Comparison of ENCODE assay signal across 9 mouse cellular contexts in the genomic region with DNA sequence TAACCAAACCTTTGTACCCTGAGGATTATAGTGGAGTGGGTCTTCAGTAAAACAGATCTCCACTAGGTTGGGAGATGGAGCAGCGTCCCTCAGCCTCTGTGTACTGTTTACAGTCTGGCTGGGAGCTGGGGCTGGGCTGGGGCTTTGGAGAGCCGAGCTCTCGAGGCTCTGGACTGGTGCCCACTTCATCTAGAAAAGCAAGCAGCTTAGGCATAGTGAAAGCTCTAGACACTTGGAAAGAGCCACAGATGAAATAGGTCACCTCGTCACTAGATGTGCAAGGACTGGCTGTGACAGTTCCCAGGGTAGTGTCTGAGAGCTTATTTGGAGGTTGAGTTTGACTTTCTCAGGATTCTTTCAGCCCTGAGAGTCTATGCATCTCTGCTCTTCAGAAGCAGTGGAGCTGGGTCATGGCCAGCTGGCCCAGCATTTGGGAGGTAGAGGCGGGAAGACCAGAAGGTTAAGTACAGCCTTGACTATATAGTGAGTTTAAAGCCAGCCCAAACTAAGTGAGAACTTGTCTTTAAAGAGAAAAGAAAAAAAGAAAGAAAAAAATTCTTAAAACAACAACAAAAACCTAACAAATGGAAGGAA. TPM values are rescaled to one million over a fixed set of nuclear protein-coding genes. Genes with fewer than 3 reads are reported as not detected.
DNase-seq lines count a peak whose midpoint lies in the region; ATAC-seq and TF ChIP-seq lines count a peak whose summit lies in the region.
"Had no signal": no experiment of that assay in that cellular context is flagged by ENCODE, and none has a peak within 500 bp of the region (broad histone marks: within the 10 kb centered on the region; RNA-seq: fewer than 3 reads in every experiment).

No protein-coding gene starts in this region.

- TF ChIP-seq CTCF in heart, adult 2 months (IDR thresholded peaks at IDR 0.05) = no peak

- TF ChIP-seq EP300 in heart, adult 2 months (IDR thresholded peaks at IDR 0.05; ENCODE audit: insufficient read depth, low read depth, low read length) = 0 out of 2 replicates have a peak, but pooled peaks have one; percentile 24

- no peaks in the 10 kb centered on the region for H3K27me3 ChIP-seq in heart, adult 2 months (ENCODE audit: control insufficient read depth, insufficient read depth, low read length)
- H3K27me3 ChIP-seq in heart, embryonic 10.5 days (ENCODE audit: insufficient read depth, poor library complexity, severe bottlenecking) = no peaks in the 10 kb centered on the region
- H3K27me3 ChIP-seq in heart, embryonic 15.5 days = no peaks in the 10 kb centered on the region
- H3K27me3 ChIP-seq in stomach, embryonic 15.5 days (replicated peaks) = no peaks in the 10 kb centered on the region
- H3K27me3 ChIP-seq: liver, embryonic 13.5 days had no signal

- intact Hi-C loops in heart, adult 2 months (cut with DNase I) = loop anchor here (2.0 to 5.0 kb wide), 2 partner anchors 15 to 94 kb away; no protein-coding TSS in a partner anchor

- WGBS in heart, adult 2 months = 35% methylated on average over 5 of the region's 5 CpGs
- WGBS in heart, embryonic 10.5 days = 66% methylated on average over 5 of the region's 5 CpGs
- 25% methylated on average over 5 of the region's 5 CpGs for WGBS in heart, embryonic 15.5 days
- WGBS in stomach, embryonic 15.5 days = 26% methylated on average over 5 of the region's 5 CpGs

- no peak overlapping the region for H3K9ac ChIP-seq in heart, adult 2 months (ENCODE audit: low read depth, low read length)
- no peak overlapping the region for H3K9ac ChIP-seq in heart, embryonic 15.5 days
- H3K9ac ChIP-seq in stomach, embryonic 15.5 days = no peak overlapping the region
- H3K9ac ChIP-seq: liver, embryonic 13.5 days had no signal

- no peaks in the 10 kb centered on the region for H3K79me2 ChIP-seq in heart, adult 2 months (replicated peaks; ENCODE audit: control insufficient read depth, insufficient read depth, low read length)

- peak overlapping the region; percentile 58 for H3K27ac ChIP-seq in heart, adult 2 months
- H3K27ac ChIP-seq in heart, embryonic 10.5 days = no peak overlapping the region
- H3K27ac ChIP-seq in heart, embryonic 15.5 days = peak overlapping the region; percentile 72
- peak overlapping the region; percentile 13; the same call in 1 of the 2 replicates for H3K27ac ChIP-seq in stomach, embryonic 15.5 days
- H3K27ac ChIP-seq: liver, embryonic 13.5 days had no signal

- H3K9me3 ChIP-seq in heart, embryonic 10.5 days = no peaks in the 10 kb centered on the region
- no peaks in the 10 kb centered on the region for H3K9me3 ChIP-seq in heart, embryonic 15.5 days (replicated peaks)
- no peaks in the 10 kb centered on the region for H3K9me3 ChIP-seq in stomach, embryonic 15.5 days
- H3K9me3 ChIP-seq: liver, embryonic 13.5 days had no signal

- peak; percentile 77 for ATAC-seq in heart, embryonic 15.5 days (replicated peaks; ENCODE audit: insufficient number of reproducible peaks, insufficient read depth, low FRiP score, low read depth)
- ATAC-seq in stomach, embryonic 15.5 days (ENCODE audit: insufficient read depth, low FRiP score, low read depth) = peak; percentile 75
- no peak for ATAC-seq in megakaryocyte, adult 5-6 weeks (ENCODE audit: poor library complexity, severe bottlenecking)

- no peak for TF ChIP-seq POLR2A in heart, adult 2 months (IDR thresholded peaks at IDR 0.05; ENCODE audit: insufficient read depth, low read depth, low read length)

- DNase-seq in heart, adult 2 months = peak; percentile 56 to 73
- no peak for DNase-seq in heart, embryonic 10.5 days (ENCODE audit: low spot score)
- peak; percentile 18 for DNase-seq in right cerebral cortex, postnatal 4 days
- DNase-seq in right cerebral cortex, postnatal 36 days (ENCODE audit: low spot score in 2 of 2) = no peak
- no peak for DNase-seq in frontal cortex, postnatal 14 days (ENCODE audit: low spot score in 2 of 2)
- DNase-seq: liver, embryonic 13.5 days had no signal

- peak overlapping the region; percentile 30 for H3K4me2 ChIP-seq in heart, embryonic 15.5 days
- no peak overlapping the region for H3K4me2 ChIP-seq in stomach, embryonic 15.5 days
- H3K4me2 ChIP-seq: liver, embryonic 13.5 days had no signal

- peaks cover 14% of the 10 kb centered on the region for H3K4me1 ChIP-seq in heart, adult 2 months (ENCODE audit: control insufficient read depth, insufficient read depth, low read length)
- peaks cover 6% of the 10 kb centered on the region for H3K4me1 ChIP-seq in heart, embryonic 10.5 days
- H3K4me1 ChIP-seq in heart, embryonic 15.5 days (replicated peaks) = peaks cover 14% of the 10 kb centered on the region
- H3K4me1 ChIP-seq in stomach, embryonic 15.5 days = 0 out of 2 replicates have a peak, but pooled peaks cover 6% of the 10 kb centered on the region
- H3K4me1 ChIP-seq: liver, embryonic 13.5 days had no signal

- H3K4me3 ChIP-seq in heart, adult 2 months = no peak overlapping the region
- no peak overlapping the region for H3K4me3 ChIP-seq in heart, embryonic 10.5 days
- no peak overlapping the region for H3K4me3 ChIP-seq in heart, embryonic 15.5 days
- no peak overlapping the region for H3K4me3 ChIP-seq in stomach, embryonic 15.5 days (replicated peaks)
- H3K4me3 ChIP-seq: liver, embryonic 13.5 days had no signal

- peaks cover 6% of the 10 kb centered on the region; the same call in 1 of the 2 replicates for H3K36me3 ChIP-seq in heart, adult 2 months (ENCODE audit: control insufficient read depth, insufficient read depth, low read length)
- H3K36me3 ChIP-seq in heart, embryonic 10.5 days = peaks cover 9% of the 10 kb centered on the region; the same call in 1 of the 2 replicates
- H3K36me3 ChIP-seq in heart, embryonic 15.5 days = peaks cover 6% of the 10 kb centered on the region; the same call in 1 of the 2 replicates
- peaks cover 6% of the 10 kb centered on the region; the same call in 1 of the 2 replicates for H3K36me3 ChIP-seq in stomach, embryonic 15.5 days
- H3K36me3 ChIP-seq: liver, embryonic 13.5 days had no signal

RNA-seq across cellular contexts. Expression of a gene that starts 35.7 kb away (rescaled TPM):
- total RNA-seq in heart, adult 2 months (2021) = 100 to 1,000 TPM; 160 to 196 TPM
- 25.1 and 50.0 TPM in 2 replicates for polyA plus RNA-seq in heart, adult 2 months (2012; rRNA removed)
- 280 and 320 TPM in 2 replicates for polyA plus RNA-seq in heart, embryonic 10.5 days (2016; fragmentation: Nextera tagmentation; extraction: Ambion mirVana)
- 177 and 218 TPM in 2 replicates for polyA plus RNA-seq in heart, embryonic 15.5 days (2015; fragmentation: Nextera tagmentation; extraction: Ambion mirVana)
- 297 and 306 TPM in 2 replicates for polyA plus RNA-seq in stomach, embryonic 15.5 days (2015; fragmentation: Nextera tagmentation; extraction: Ambion mirVana)
- 134 and 149 TPM in 2 replicates for total RNA-seq in megakaryocyte, adult 5-6 weeks (2015)
- 114 and 153 TPM in 2 replicates for total RNA-seq in megakaryocyte, adult 5-6 weeks (2017)

RNA-seq across cellular contexts. Expression of a gene that starts 49.0 kb away (rescaled TPM):
- total RNA-seq in heart, adult 2 months (2021) = 10 to 100 TPM; 20.6 to 30.2 TPM
- polyA plus RNA-seq in heart, adult 2 months (2012; rRNA removed) = 10.7 and 16.5 TPM in 2 replicates
- 7.3 and 9.2 TPM in 2 replicates for polyA plus RNA-seq in heart, embryonic 10.5 days (2016; fragmentation: Nextera tagmentation; extraction: Ambion mirVana)
- 11.2 and 11.4 TPM in 2 replicates for polyA plus RNA-seq in heart, embryonic 15.5 days (2015; fragmentation: Nextera tagmentation; extraction: Ambion mirVana)
- polyA plus RNA-seq in stomach, embryonic 15.5 days (2015; fragmentation: Nextera tagmentation; extraction: Ambion mirVana) = 9.1 and 10.0 TPM in 2 replicates
- 11.8 and 14.1 TPM in 2 replicates for total RNA-seq in megakaryocyte, adult 5-6 weeks (2015)
- 9.3 and 10.5 TPM in 2 replicates for total RNA-seq in megakaryocyte, adult 5-6 weeks (2017)

Comparison
In these comparisons a context has a peak if more than half of its experiments do, and no peak if none do; other contexts are left out.
1. DNase-seq: peak in heart, adult 2 months (2 of 2) and right cerebral cortex, postnatal 4 days (single experiment); none in heart, embryonic 10.5 days (single experiment), right cerebral cortex, postnatal 36 days (0 of 2) and frontal cortex, postnatal 14 days (0 of 2).